Mouse (Mus musculus) ES-CJ7 (cell line): Measurements from ENCODE around the gene Tnfrsf8.

Experiments
- DNase-seq: peaks from one replicate; pipeline ENCODE4 v3.0.0; 2011; ENCODE audit warnings: low read depth, low spot score

The Tnfrsf8 gene

GRCm38 (mm10) chr4:145271634-145272033 is 43.3 kb downstream of the Tnfrsf8 start:
- DNase-seq = peak; percentile 94

- DNase-seq = no peak
These were observed 44.8 kb downstream of the Tnfrsf8 start for GRCm38 (mm10) chr4:145270136-145270535.

- no peak for DNase-seq
These were observed 47.3 kb downstream of the Tnfrsf8 start for GRCm38 (mm10) chr4:145267631-145268110.

GRCm38 (mm10) chr4:145266505-145266904 is 48.5 kb downstream of the Tnfrsf8 start:
- DNase-seq = no peak

- DNase-seq = peak; percentile 61
These were observed 50.2 kb downstream of the Tnfrsf8 start for GRCm38 (mm10) chr4:145264761-145265160.

GRCm38 (mm10) chr4:145263583-145263982 is 51.4 kb downstream of the Tnfrsf8 start:
- no peak for DNase-seq

- DNase-seq = no peak
These were observed 54.2 kb downstream of the Tnfrsf8 start for GRCm38 (mm10) chr4:145260802-145261201.

GRCm38 (mm10) chr4:145257751-145258434 is 57.1 kb downstream of the Tnfrsf8 start:
- peak; percentile 38 for DNase-seq

- no peak for DNase-seq
These were observed 58.8 kb downstream of the Tnfrsf8 start for GRCm38 (mm10) chr4:145256144-145256543.

- peak; percentile 44 for DNase-seq
These were observed 60.5 kb downstream of the Tnfrsf8 start for GRCm38 (mm10) chr4:145254418-145254817.

GRCm38 (mm10) chr4:145252611-145253010 is 62.4 kb downstream of the Tnfrsf8 start:
- no peak for DNase-seq

GRCm38 (mm10) chr4:145251546-145251945 is 63.4 kb downstream of the Tnfrsf8 start:
- no peak for DNase-seq

- no peak for DNase-seq
These were observed 65.0 kb downstream of the Tnfrsf8 start for GRCm38 (mm10) chr4:145250002-145250401.

- DNase-seq = no peak
These were observed 67.4 kb downstream of the Tnfrsf8 start for GRCm38 (mm10) chr4:145247556-145247955.

GRCm38 (mm10) chr4:145246173-145247011 is 68.6 kb downstream of the Tnfrsf8 start, which contains the start of gene Tnfrsf1b:
TSS of gene Tnfrsf1b (minus strand) at chr4:145246870.
- peak; percentile 79 for DNase-seq

GRCm38 (mm10) chr4:145245581-145245980 is 69.4 kb downstream of the Tnfrsf8 start:
- DNase-seq = no peak

GRCm38 (mm10) chr4:145244676-145245075 is 70.3 kb downstream of the Tnfrsf8 start:
- no peak for DNase-seq

GRCm38 (mm10) chr4:145242719-145243350 is 72.1 kb downstream of the Tnfrsf8 start:
- DNase-seq = no peak

- no peak for DNase-seq
These were observed 74.2 kb downstream of the Tnfrsf8 start for GRCm38 (mm10) chr4:145240723-145241231.

GRCm38 (mm10) chr4:145239049-145239830 is 75.7 kb downstream of the Tnfrsf8 start:
- no peak for DNase-seq

- DNase-seq = no peak
These were observed 78.9 kb downstream of the Tnfrsf8 start for GRCm38 (mm10) chr4:145236027-145236426.
